Comparison of ENCODE assay signal across 11 mouse cellular contexts in the genomic region with DNA sequence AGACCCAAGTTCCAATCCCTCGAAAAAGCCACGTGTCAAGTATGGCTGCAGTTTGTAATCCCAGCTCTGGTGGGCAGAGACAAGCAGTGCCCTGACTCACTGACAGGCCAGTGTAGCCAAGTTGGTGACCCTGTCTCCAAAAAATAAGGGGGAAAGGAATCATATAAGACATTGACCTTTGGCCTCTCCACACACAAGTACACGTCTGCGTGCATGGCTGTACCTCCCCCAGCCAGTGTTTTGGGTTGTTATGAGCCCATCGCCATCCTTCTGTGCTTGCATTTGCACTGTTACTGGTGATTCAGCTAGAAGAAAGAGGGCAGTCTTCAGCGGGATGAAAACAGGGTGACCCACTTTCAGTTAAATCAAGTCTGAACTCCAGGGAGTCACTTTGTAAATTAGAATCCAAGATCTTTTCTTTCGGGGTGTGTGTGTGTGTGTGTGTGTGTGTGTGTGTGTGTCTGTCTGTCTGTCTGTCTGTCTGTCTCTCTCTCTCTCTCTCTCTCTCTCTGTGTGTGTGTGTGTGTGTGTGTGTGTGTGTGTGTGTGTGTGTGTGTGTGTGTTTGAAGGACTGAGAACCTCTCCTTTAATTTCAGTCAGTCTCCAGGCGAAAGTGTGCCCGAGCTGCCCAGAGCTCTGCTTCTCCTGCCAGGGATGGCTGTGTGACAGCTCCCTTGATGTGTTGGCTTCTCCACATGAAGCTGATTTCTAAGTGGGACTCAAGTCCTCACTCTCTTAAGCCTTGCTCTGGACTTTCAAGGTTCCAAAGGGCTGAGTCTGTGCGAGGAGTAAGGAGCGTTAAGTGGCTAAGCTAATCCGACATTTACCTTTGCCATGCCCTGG. TPM values are rescaled to one million over a fixed set of nuclear protein-coding genes. Genes with fewer than 3 reads are reported as not detected.
DNase-seq lines count a peak whose midpoint lies in the region; ATAC-seq and TF ChIP-seq lines count a peak whose summit lies in the region.
"Had no signal": no experiment of that assay in that cellular context is flagged by ENCODE, and none has a peak within 500 bp of the region (broad histone marks: within the 10 kb centered on the region; RNA-seq: fewer than 3 reads in every experiment).

No protein-coding gene starts in this region.

- H3K36me3 ChIP-seq in hindbrain, postnatal 0 days (ENCODE audit: insufficient read depth, low read length): no peaks in the 10 kb centered on the region
- H3K36me3 ChIP-seq: liver, embryonic 12.5 days had no signal

- WGBS in hindbrain, postnatal 0 days: 33% methylated on average over 12 of the region's 12 CpGs

- no peak for ATAC-seq in hindbrain, postnatal 0 days
- ATAC-seq: liver, embryonic 12.5 days had no signal

- peak overlapping the region; percentile 79 for H3K9ac ChIP-seq in hindbrain, postnatal 0 days (replicated peaks; ENCODE audit: low read length)
- H3K9ac ChIP-seq: liver, embryonic 12.5 days had no signal

- H3K4me3 ChIP-seq in hindbrain, postnatal 0 days (ENCODE audit: low read length): peak overlapping the region; percentile 65
- H3K4me3 ChIP-seq: liver, embryonic 12.5 days had no signal

- no peaks in the 10 kb centered on the region for H3K27me3 ChIP-seq in hindbrain, postnatal 0 days (ENCODE audit: insufficient read depth, low read length)

- H3K4me2 ChIP-seq in hindbrain, postnatal 0 days (ENCODE audit: low read depth, low read length): peak overlapping the region; percentile 83
- H3K4me2 ChIP-seq: liver, embryonic 12.5 days had no signal

- peaks cover 41% of the 10 kb centered on the region for H3K4me1 ChIP-seq in hindbrain, postnatal 0 days (ENCODE audit: insufficient read depth, low read length)

- peak; percentile 45 for DNase-seq in adrenal gland, postnatal 10 days
- DNase-seq in adrenal gland, adult 18-20 months (ENCODE audit: low spot score in 2 of 2): no peak
- peak; percentile 23 for DNase-seq in testis, postnatal 10 days (ENCODE audit: low spot score)
- no peak for DNase-seq in testis, postnatal 14 days (ENCODE audit: low spot score)
- DNase-seq in hindbrain, postnatal 0 days (ENCODE audit: low spot score): peak; percentile 59
- DNase-seq in retina, postnatal 1 day: peak; percentile 64
- no peak for DNase-seq in layer of hippocampus, adult 18-20 months (ENCODE audit: low spot score in 2 of 2)
- no peak for DNase-seq in embryo, embryonic 9.5 days (ENCODE audit: extremely low spot score)
- DNase-seq: kidney, postnatal 14 days had no signal

- TF ChIP-seq CTCF in hindbrain, postnatal 0 days (IDR thresholded peaks at IDR 0.05; ENCODE audit: low read depth): no peak

- peak overlapping the region; percentile 64 for H3K27ac ChIP-seq in hindbrain, postnatal 0 days
- H3K27ac ChIP-seq: liver, embryonic 12.5 days had no signal

- H3K9me3 ChIP-seq in hindbrain, postnatal 0 days (ENCODE audit: low read length): no peaks in the 10 kb centered on the region
- H3K9me3 ChIP-seq: liver, embryonic 12.5 days had no signal

RNA-seq across cellular contexts. Expression of gene Gm6525, which starts 43.4 kb away (rescaled TPM):
- under 1 TPM; 0.67 to 0.69 TPM for total RNA-seq in adrenal gland, postnatal 10 days (2021)
- total RNA-seq in adrenal gland, adult 18-20 months (2021): under 1 TPM in 1 of 2 experiments, not detected in 1; 0.30 TPM
- not detected in 2 replicates for total RNA-seq in hindbrain, postnatal 0 days (2014; rRNA removed)
- polyA plus RNA-seq in hindbrain, postnatal 0 days (2015; fragmentation: Nextera tagmentation; extraction: Ambion mirVana): 2.3 and 2.8 TPM in 2 replicates
- total RNA-seq in layer of hippocampus, adult 18-20 months (2021): not detected
- total RNA-seq: megakaryocyte, adult 5-6 weeks had no signal
- polyA plus RNA-seq: liver, embryonic 12.5 days had no signal

Comparison
In these comparisons a context has a peak if more than half of its experiments do, and no peak if none do; other contexts are left out.
1. DNase-seq: peak in adrenal gland, postnatal 10 days (single experiment), testis, postnatal 10 days (single experiment), hindbrain, postnatal 0 days (single experiment) and retina, postnatal 1 day (single experiment); none in adrenal gland, adult 18-20 months (0 of 2), testis, postnatal 14 days (single experiment), layer of hippocampus, adult 18-20 months (0 of 2) and embryo, embryonic 9.5 days (single experiment).